Mouse (Mus musculus) gastrocnemius, postnatal 14 days (tissue): ENCODE data around the gene Olfr115. TPM values are rescaled to one million over a fixed set of nuclear protein-coding genes. Genes with fewer than 3 reads are reported as not detected.

Source experiments
- DNase-seq: peaks from one replicate; pipeline ENCODE4 v3.0.0; 2021; ENCODE audit warnings: mixed read lengths
- intact Hi-C: fragments of 180-260 bp; cut with DNase I; formaldehyde crosslinking; loops from one replicate; pipeline ENCODE4 v1.15.1; 2025; ENCODE audit warnings: low total_unique reads
- long read RNA-seq, 2 experiments: library from polyadenylated mRNA; stranded (forward); transcript quantifications; one replicate each; pipeline ENCODE4 v2.0.0; 2021
- total RNA-seq, 2 experiments: library from RNA; stranded (reverse); gene quantifications; 2 replicates each; pipeline ENCODE4 v1.2.3; 2021

Gene Olfr115
- total RNA-seq: not detected
- long read RNA-seq, experiment 1: 0 reads
- long read RNA-seq, experiment 2: 0 reads

GRCm38 (mm10) chr17:37627009-37627408 is at the start of gene Olfr115, which contains the start of gene Olfr116:
Olfr115 (minus strand) TSS chr17:37627109.
Olfr116 (minus strand) TSS chr17:37627199.
- DNase-seq: no peak

GRCm38 (mm10) chr17:37666688-37667087 is 39.8 kb upstream of the Olfr115 start, which contains the start of gene Olfr118:
Olfr118 (plus strand) TSS chr17:37666988.
- intact Hi-C loops: no loop called here
- DNase-seq: no peak

More at GRCm38 (mm10) chr17:37627009-37627408, at the start of gene Olfr115, which contains the start of gene Olfr116:
- intact Hi-C loops: no loop called here

- DNase-seq: no peak
Observed at GRCm38 (mm10) chr17:37663682-37664081, 36.8 kb upstream of the Olfr115 start, which contains the start of gene Olfr117. Olfr117 (minus strand) TSS chr17:37663782.

GRCm38 (mm10) chr17:37592643-37593042 is 34.3 kb downstream of the Olfr115 start, which contains the start of gene Olfr114:
Olfr114 (minus strand) TSS chr17:37592743.
- intact Hi-C loops: no loop called here
- no peak for DNase-seq

More at GRCm38 (mm10) chr17:37663682-37664081, 36.8 kb upstream of the Olfr115 start, which contains the start of gene Olfr117:
- intact Hi-C loops: no loop called here

GRCm38 (mm10) chr17:37577563-37577962 is 49.3 kb downstream of the Olfr115 start, which contains the start of gene Olfr113:
Olfr113 (minus strand) TSS chr17:37577663.
- no peak for DNase-seq
- intact Hi-C loops: no loop called here

GRCm38 (mm10) chr17:37569351-37569750 is 57.6 kb downstream of the Olfr115 start, which contains the start of gene Olfr112:
Olfr112 (minus strand) TSS chr17:37569451.
- intact Hi-C loops: no loop called here

More at GRCm38 (mm10) chr17:37569351-37569750, 57.6 kb downstream of the Olfr115 start, which contains the start of gene Olfr112:
- no peak for DNase-seq

Other genes with a start within 250 kb of the Olfr115 start
- gene Olfr105-ps, start 248.1 kb downstream of the Olfr115 start, total RNA-seq: not detected
- gene Olfr106-ps, start 236.7 kb downstream of the Olfr115 start, total RNA-seq: not detected
- gene Olfr107, start 227.9 kb downstream of the Olfr115 start, total RNA-seq: not detected
- gene Olfr108, start 181.6 kb downstream of the Olfr115 start, total RNA-seq: not detected
- not detected for gene Olfr109, start 168.2 kb downstream of the Olfr115 start, total RNA-seq
- gene H2-M2, start 143.6 kb downstream of the Olfr115 start, total RNA-seq: not detected
- not detected for gene Olfr110, start 134.6 kb downstream of the Olfr115 start, total RNA-seq
- not detected for gene Olfr111, start 119.1 kb downstream of the Olfr115 start, total RNA-seq
- gene Olfr112, start 57.7 kb downstream of the Olfr115 start, total RNA-seq: not detected
- gene Olfr113, start 49.4 kb downstream of the Olfr115 start, total RNA-seq: not detected
- not detected for gene Olfr114, start 34.4 kb downstream of the Olfr115 start, total RNA-seq
- gene Olfr116, start 90 bp upstream of the Olfr115 start, total RNA-seq: not detected
- gene Olfr117, start 36.7 kb upstream of the Olfr115 start, total RNA-seq: not detected
- not detected for gene Olfr118, start 39.9 kb upstream of the Olfr115 start, total RNA-seq
- gene Olfr119, start 69.5 kb upstream of the Olfr115 start, total RNA-seq: not detected
- gene Olfr120, start 94.7 kb upstream of the Olfr115 start, total RNA-seq: not detected
- gene Olfr121, start 121.7 kb upstream of the Olfr115 start, total RNA-seq: not detected
- gene Olfr122, start 141.5 kb upstream of the Olfr115 start, total RNA-seq: not detected
- gene Olfr123, start 166.4 kb upstream of the Olfr115 start, total RNA-seq: not detected
- gene Olfr124, start 172.8 kb upstream of the Olfr115 start, total RNA-seq: not detected
- gene Olfr125, start 205.8 kb upstream of the Olfr115 start, total RNA-seq: not detected
- not detected for gene Olfr126, start 220.4 kb upstream of the Olfr115 start, total RNA-seq